Mouse (Mus musculus) neural tube, embryonic 15.5 days (tissue): ENCODE results near the gene Igf2bp2. TPM values are rescaled to one million over a fixed set of nuclear protein-coding genes. Genes with fewer than 3 reads are reported as not detected.

Experiments
- ATAC-seq: fragments of 200-750 bp; cut with Nextera tagmentation; 2 replicates; pipeline ENCODE4 v1.8.0; 2017; ENCODE audit warnings: mild to moderate bottlenecking, moderate TSS enrichment, moderate library complexity; ENCODE audit not compliant: low FRiP score
- H3K27ac ChIP-seq: fragments of 300-500 bp; sonication (generic); replicated peaks from 2 replicates; pipeline ENCODE4 v1.5.1; 2015; ENCODE audit warnings: mild to moderate bottlenecking, inconsistent platforms
- H3K27me3 ChIP-seq: fragments of 300-500 bp; sonication (generic); replicated peaks from 2 replicates; pipeline ENCODE4 v1.6.1; 2015; ENCODE audit warnings: inconsistent platforms
- H3K36me3 ChIP-seq: fragments of 300-500 bp; sonication (generic); 2 replicates; pipeline ENCODE4 v1.6.1; 2015; ENCODE audit warnings: inconsistent platforms
- H3K4me1 ChIP-seq: fragments of 300-500 bp; sonication (generic); 2 replicates; pipeline ENCODE4 v1.6.1; 2015; ENCODE audit warnings: inconsistent platforms
- H3K4me2 ChIP-seq: fragments of 300-500 bp; sonication (generic); 2 replicates; pipeline ENCODE4 v1.6.1; 2015; ENCODE audit warnings: inconsistent platforms, mild to moderate bottlenecking, moderate library complexity
- H3K4me3 ChIP-seq: fragments of 300-500 bp; sonication (generic); replicated peaks from 2 replicates; pipeline ENCODE4 v1.5.1; 2015; ENCODE audit warnings: mild to moderate bottlenecking, inconsistent platforms
- H3K9ac ChIP-seq: fragments of 300-500 bp; sonication (generic); replicated peaks from 2 replicates; pipeline ENCODE4 v1.6.1; 2015; ENCODE audit warnings: mild to moderate bottlenecking, inconsistent platforms
- H3K9me3 ChIP-seq: fragments of 300-500 bp; sonication (generic); replicated peaks from 2 replicates; pipeline ENCODE4 v1.6.1; 2016; ENCODE audit warnings: inconsistent platforms
- WGBS: fragments of 180-500 bp; shearing (Covaris S2); methylation state at CpG from one replicate; pipeline ENCODE4 v1.1.7; 2015; ENCODE audit warnings: mixed read lengths; 5-methylcytosine and 5-hydroxymethylcytosine counted together
- polyA plus RNA-seq: library from polyadenylated mRNA; unstranded; fragments of >200 nt; fragmentation: Nextera tagmentation; extraction: Ambion mirVana; gene quantifications from 2 replicates; pipeline ENCODE4 v1.2.1, GENCODE M21; 2015

Igf2bp2 gene
- polyA plus RNA-seq, 1 experiment from 2014 or later = 15.5 TPM

GRCm38 (mm10) chr16:22061555-22062160 lies 101.4 kb downstream of the Igf2bp2 start:
- Histone ChIP-seq H3K4me2 (no peak overlapping the region), H3K9me3 (no peaks in the 10 kb centered on the region), H3K36me3 (peaks cover 51% of the 10 kb centered on the region), H3K27me3 (no peaks in the 10 kb centered on the region), H3K27ac (no peak overlapping the region), H3K9ac (no peak overlapping the region), H3K4me1 (no peaks in the 10 kb centered on the region), H3K4me3 (no peak overlapping the region)
- 90% methylated on average over 14 of the region's 14 CpGs for WGBS
- ATAC-seq = no peak

- Histone ChIP-seq H3K9ac (no peak overlapping the region), H3K9me3 (no peaks in the 10 kb centered on the region), H3K4me3 (no peak overlapping the region), H3K36me3 (peaks cover 39% of the 10 kb centered on the region), H3K4me1 (no peaks in the 10 kb centered on the region), H3K27me3 (no peaks in the 10 kb centered on the region), H3K27ac (no peak overlapping the region), H3K4me2 (no peak overlapping the region)
- ATAC-seq = no peak
- WGBS = 94% methylated on average over 10 of the region's 10 CpGs
Measured at GRCm38 (mm10) chr16:22060416-22060815, 102.7 kb downstream of the Igf2bp2 start.

- no peak overlapping the region for H3K4me3 ChIP-seq
- WGBS = 98% methylated on average over 7 of the region's 7 CpGs
- no peaks in the 10 kb centered on the region for H3K27me3 ChIP-seq
- no peak overlapping the region for H3K27ac ChIP-seq
- H3K9ac ChIP-seq = no peak overlapping the region
- H3K4me1 ChIP-seq = no peaks in the 10 kb centered on the region
- ATAC-seq = no peak
- peaks cover 30% of the 10 kb centered on the region for H3K36me3 ChIP-seq
- H3K9me3 ChIP-seq = no peaks in the 10 kb centered on the region
- no peak overlapping the region for H3K4me2 ChIP-seq
Measured at GRCm38 (mm10) chr16:22058871-22059270, 104.2 kb downstream of the Igf2bp2 start.

- ATAC-seq = no peak
- H3K27ac ChIP-seq = no peak overlapping the region
- H3K4me3 ChIP-seq = no peak overlapping the region
- H3K9me3 ChIP-seq = no peaks in the 10 kb centered on the region
- WGBS = 78% methylated on average over 6 of the region's 6 CpGs
- H3K4me1 ChIP-seq = no peaks in the 10 kb centered on the region
- peaks cover 20% of the 10 kb centered on the region for H3K36me3 ChIP-seq
- H3K27me3 ChIP-seq = no peaks in the 10 kb centered on the region
- no peak overlapping the region for H3K4me2 ChIP-seq
- H3K9ac ChIP-seq = no peak overlapping the region
Measured at GRCm38 (mm10) chr16:22057498-22057897, 105.6 kb downstream of the Igf2bp2 start.

- Histone ChIP-seq H3K9me3 (no peaks in the 10 kb centered on the region), H3K9ac (no peak overlapping the region), H3K4me1 (no peaks in the 10 kb centered on the region), H3K27me3 (no peaks in the 10 kb centered on the region), H3K4me3 (no peak overlapping the region), H3K36me3 (0 out of 2 replicates have a peak, but pooled peaks cover 5% of the 10 kb centered on the region), H3K27ac (no peak overlapping the region), H3K4me2 (no peak overlapping the region)
- WGBS = 95% methylated on average over 21 of the region's 21 CpGs
- no peak for ATAC-seq
Measured at GRCm38 (mm10) chr16:22053411-22053810, 109.7 kb downstream of the Igf2bp2 start.

GRCm38 (mm10) chr16:22046739-22047366 lies 116.2 kb downstream of the Igf2bp2 start:
- Histone ChIP-seq H3K27me3 (no peaks in the 10 kb centered on the region), H3K4me2 (no peak overlapping the region), H3K9ac (no peak overlapping the region), H3K4me1 (no peaks in the 10 kb centered on the region), H3K9me3 (no peaks in the 10 kb centered on the region), H3K4me3 (no peak overlapping the region), H3K27ac (no peak overlapping the region), H3K36me3 (peaks cover 57% of the 10 kb centered on the region)
- WGBS = 72% methylated on average over 10 of the region's 10 CpGs
- no peak for ATAC-seq

- H3K4me1 ChIP-seq = no peaks in the 10 kb centered on the region
- H3K4me3 ChIP-seq = no peak overlapping the region
- H3K27ac ChIP-seq = no peak overlapping the region
- no peaks in the 10 kb centered on the region for H3K9me3 ChIP-seq
- no peak overlapping the region for H3K9ac ChIP-seq
- no peaks in the 10 kb centered on the region for H3K27me3 ChIP-seq
- ATAC-seq = no peak
- WGBS = 95% methylated on average over 3 of the region's 3 CpGs
- peaks cover 65% of the 10 kb centered on the region for H3K36me3 ChIP-seq
- H3K4me2 ChIP-seq = no peak overlapping the region
Measured at GRCm38 (mm10) chr16:22045930-22046329, 117.2 kb downstream of the Igf2bp2 start.

GRCm38 (mm10) chr16:22043830-22044229 lies 119.3 kb downstream of the Igf2bp2 start:
- WGBS = 91% methylated on average over 4 of the region's 4 CpGs
- Histone ChIP-seq H3K9me3 (no peaks in the 10 kb centered on the region), H3K27me3 (no peaks in the 10 kb centered on the region), H3K9ac (no peak overlapping the region), H3K4me2 (no peak overlapping the region), H3K4me3 (no peak overlapping the region), H3K36me3 (peaks cover 76% of the 10 kb centered on the region), H3K4me1 (no peaks in the 10 kb centered on the region), H3K27ac (no peak overlapping the region)
- no peak for ATAC-seq

GRCm38 (mm10) chr16:22039978-22040377 lies 123.1 kb downstream of the Igf2bp2 start:
- WGBS = 86% methylated on average over 1 of the region's 1 CpGs
- ATAC-seq = no peak
- no peaks in the 10 kb centered on the region for H3K27me3 ChIP-seq
- no peak overlapping the region for H3K4me2 ChIP-seq
- H3K4me1 ChIP-seq = no peaks in the 10 kb centered on the region
- peaks cover 66% of the 10 kb centered on the region for H3K36me3 ChIP-seq
- no peak overlapping the region for H3K4me3 ChIP-seq
- H3K9ac ChIP-seq = no peak overlapping the region
- no peaks in the 10 kb centered on the region for H3K9me3 ChIP-seq
- H3K27ac ChIP-seq = no peak overlapping the region

GRCm38 (mm10) chr16:22038554-22038953 lies 124.5 kb downstream of the Igf2bp2 start:
- ATAC-seq = no peak
- Histone ChIP-seq H3K27ac (no peak overlapping the region), H3K27me3 (no peaks in the 10 kb centered on the region), H3K4me2 (no peak overlapping the region), H3K9ac (no peak overlapping the region), H3K9me3 (no peaks in the 10 kb centered on the region), H3K36me3 (peaks cover 52% of the 10 kb centered on the region), H3K4me1 (no peaks in the 10 kb centered on the region), H3K4me3 (no peak overlapping the region)
- WGBS = 91% methylated on average over 10 of the region's 10 CpGs

- H3K4me2 ChIP-seq = no peak overlapping the region
- no peak overlapping the region for H3K9ac ChIP-seq
- no peak overlapping the region for H3K27ac ChIP-seq
- no peak for ATAC-seq
- no peaks in the 10 kb centered on the region for H3K4me1 ChIP-seq
- no peak overlapping the region for H3K4me3 ChIP-seq
- H3K27me3 ChIP-seq = no peaks in the 10 kb centered on the region
- peaks cover 80% of the 10 kb centered on the region for H3K36me3 ChIP-seq
- WGBS = 98% methylated on average over 5 of the region's 5 CpGs
- H3K9me3 ChIP-seq = no peaks in the 10 kb centered on the region
Measured at GRCm38 (mm10) chr16:22027474-22027873, 135.6 kb downstream of the Igf2bp2 start.

- Histone ChIP-seq H3K4me2 (no peak overlapping the region), H3K4me3 (no peak overlapping the region), H3K36me3 (peaks cover 68% of the 10 kb centered on the region), H3K4me1 (no peaks in the 10 kb centered on the region), H3K27me3 (no peaks in the 10 kb centered on the region), H3K9me3 (no peaks in the 10 kb centered on the region), H3K27ac (no peak overlapping the region), H3K9ac (no peak overlapping the region)
- ATAC-seq = no peak
- WGBS = 100% methylated on average over 2 of the region's 2 CpGs
Measured at GRCm38 (mm10) chr16:22022122-22022521, 141.0 kb downstream of the Igf2bp2 start.
